Mouse (Mus musculus) CH12F3 (cell line): ENCODE results near the gene Tas2r105.

Experiments
- in situ Hi-C: fragments of 300-500 bp; cut with MboI; formaldehyde crosslinking; loops from 2 replicates; pipeline ENCODE4 v1.14.3; 2020; ENCODE audit warnings: low sequenced_read_pairs

Gene Tas2r105

DNA sequence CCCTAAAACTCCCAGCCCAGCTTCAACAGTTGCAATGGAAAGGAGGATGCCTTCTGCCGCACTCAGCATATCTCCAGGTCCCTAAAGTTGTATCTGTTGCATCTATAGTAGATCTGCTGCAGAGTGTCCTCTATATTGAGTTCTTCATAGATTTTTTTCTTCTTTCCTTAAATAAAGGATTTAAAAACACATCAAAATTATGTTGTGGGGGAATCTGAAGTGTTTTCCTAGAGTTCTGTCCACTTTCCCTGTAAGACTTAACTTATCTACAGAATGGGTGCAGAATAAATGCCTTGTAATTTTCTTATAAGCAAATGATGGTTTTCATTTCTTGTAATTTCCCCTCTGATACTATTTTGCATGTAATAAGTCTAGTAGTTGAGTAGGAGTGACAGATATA, at the start of gene Tas2r105:
Gene Tas2r105 (minus strand): TSS at position 101 of the 400 bp plus-strand sequence.
- in situ Hi-C loops: no loop called here

DNA sequence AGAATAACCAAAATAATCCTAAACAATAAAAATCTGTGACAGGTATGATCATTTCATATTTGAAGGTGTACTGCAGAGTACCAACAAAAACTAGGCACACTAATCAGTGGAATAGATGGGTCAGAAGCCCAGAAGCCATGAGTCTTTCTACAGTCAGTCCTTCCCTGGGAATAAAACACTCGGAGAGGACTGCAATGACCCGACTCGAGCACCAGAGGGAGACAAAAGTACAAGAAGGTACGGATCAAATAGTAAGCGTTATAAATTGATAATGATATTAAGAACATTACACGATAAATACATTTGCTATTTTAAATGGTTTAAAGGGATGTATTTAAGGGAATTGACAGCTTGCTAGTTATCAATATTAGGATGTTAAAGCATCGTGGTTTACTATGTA, 25.5 kb upstream of the Tas2r105 start:
- in situ Hi-C loops: no loop called here

DNA sequence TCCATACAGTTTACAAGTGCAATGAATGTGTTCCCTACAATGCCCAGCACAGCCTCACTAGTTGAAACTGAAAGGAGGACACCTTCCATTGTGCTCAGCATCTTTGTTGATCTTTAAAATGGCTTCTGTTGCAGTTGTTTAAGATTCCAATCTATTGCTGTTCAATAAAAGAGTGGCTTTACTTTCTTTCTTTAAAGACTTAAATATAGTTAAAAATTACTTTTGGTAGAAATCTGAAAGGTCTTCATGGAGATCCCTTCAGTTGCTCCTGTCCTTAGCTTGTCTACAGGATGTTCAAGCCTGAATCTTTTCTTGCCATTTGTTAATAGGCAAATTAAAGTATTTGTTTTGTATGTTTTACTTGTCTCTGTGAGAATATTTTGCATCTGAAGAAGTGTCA, 2.7 kb upstream of the Tas2r105 start, which contains the start of gene Tas2r114:
Gene Tas2r114 (minus strand): TSS at position 101 of the 400 bp plus-strand sequence.
- in situ Hi-C loops: no loop called here

DNA sequence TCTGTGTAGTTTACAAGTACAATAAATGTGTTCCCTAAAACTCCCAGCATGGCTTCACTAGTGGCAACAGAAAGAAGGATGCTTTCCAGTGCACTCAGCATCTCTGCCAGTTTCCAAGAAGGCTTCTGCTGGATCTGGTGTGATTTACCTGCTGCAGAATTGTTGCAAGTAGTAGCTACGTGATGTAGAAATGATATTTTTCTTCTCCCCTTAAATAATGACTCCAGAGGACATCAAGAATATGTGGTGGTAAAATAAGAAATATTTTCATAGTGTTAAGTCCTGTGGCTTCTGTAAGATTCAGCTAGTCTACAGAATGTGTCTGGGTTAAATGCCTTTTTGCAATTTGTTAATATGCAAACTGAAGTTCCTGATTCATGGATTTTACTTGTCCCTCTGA, 1.7 kb downstream of the Tas2r105 start, which contains the start of gene Tas2r104:
Gene Tas2r104 (minus strand): TSS at position 101 of the 400 bp plus-strand sequence.
- in situ Hi-C loops: no loop called here

DNA sequence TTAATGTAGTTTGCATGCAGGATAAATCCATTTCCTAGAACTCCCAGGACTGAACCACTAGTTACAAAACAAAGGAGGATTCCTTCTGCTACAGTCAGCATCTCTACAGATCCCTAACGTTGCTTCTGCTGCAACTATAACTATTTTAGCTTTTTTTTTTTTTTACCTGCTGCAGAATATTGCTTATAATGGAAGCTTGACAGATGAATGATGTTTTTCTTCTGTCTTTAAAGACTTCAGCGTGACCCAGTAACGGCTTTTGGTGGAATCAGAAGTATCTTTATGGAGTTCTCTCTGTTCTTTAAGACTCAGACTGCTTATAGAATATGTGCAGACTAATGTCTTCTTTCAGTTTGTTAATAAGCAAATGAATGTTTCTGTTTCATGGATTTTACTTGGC, 8.5 kb downstream of the Tas2r105 start, which contains the start of gene Tas2r106:
Gene Tas2r106 (minus strand): TSS at position 101 of the 400 bp plus-strand sequence.
- in situ Hi-C loops: no loop called here

DNA sequence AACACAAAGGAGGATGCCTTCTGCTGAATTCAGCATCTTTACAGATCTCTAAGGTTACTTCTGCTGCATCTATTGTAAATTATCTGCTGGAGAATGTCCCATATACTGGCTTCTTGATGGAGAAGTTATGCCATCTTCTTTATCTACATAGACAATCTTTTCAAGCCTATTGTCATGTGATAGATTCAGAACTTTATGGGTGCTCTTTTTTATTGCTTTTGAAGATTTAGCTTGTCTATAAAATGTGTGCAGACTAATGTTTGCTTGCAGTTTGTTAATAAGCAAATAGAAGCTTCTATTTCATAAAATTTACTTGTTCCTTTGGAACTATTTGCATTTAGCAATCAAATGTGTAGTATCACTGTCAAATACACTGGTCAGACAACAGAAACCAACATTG, 27.2 kb downstream of the Tas2r105 start, which contains the start of gene Tas2r107:
Gene Tas2r107 (minus strand): TSS at position 101 of the 400 bp plus-strand sequence.
- in situ Hi-C loops: no loop called here
